Mouse (Mus musculus) liver, embryonic 14.5 days (tissue): Measurements from ENCODE around the gene Lrp5. TPM values are rescaled to one million over a fixed set of nuclear protein-coding genes. Genes with fewer than 3 reads are reported as not detected.

ENCODE experiments used
- ATAC-seq: fragments of 200-750 bp; cut with Nextera tagmentation; 2 replicates; pipeline ENCODE4 v1.8.0; 2017; ENCODE audit warnings: moderate number of reproducible peaks, mild to moderate bottlenecking, moderate library complexity; ENCODE audit not compliant: insufficient read depth
- DNase-seq, 3 experiments: peaks; one replicate each; pipeline ENCODE4 v3.0.0-alpha.2; 2012 to 2013; ENCODE audit warnings: low read depth in 3 of 3, low spot score in 3 of 3
- H3K27ac ChIP-seq: fragments of 300-500 bp; sonication (generic); 2 replicates; pipeline ENCODE4 v1.5.1; 2014; ENCODE audit warnings: moderate library complexity, mild to moderate bottlenecking, control low read depth, inconsistent platforms
- H3K27me3 ChIP-seq: fragments of 300-500 bp; sonication (generic); 2 replicates; pipeline ENCODE4 v1.6.1; 2014; ENCODE audit warnings: mild to moderate bottlenecking, low read length, moderate library complexity; ENCODE audit not compliant: control insufficient read depth, insufficient read depth
- H3K36me3 ChIP-seq: fragments of 300-500 bp; sonication (generic); replicated peaks from 2 replicates; pipeline ENCODE4 v1.6.1; 2014; ENCODE audit warnings: low read depth; ENCODE audit not compliant: control insufficient read depth, insufficient read depth
- H3K4me1 ChIP-seq, 2 experiments: fragments of 200-500 bp in 1 of 2; fragments of 300-500 bp in 1 of 2; sonication (generic) in 1 of 2; replicated peaks; 2 replicates each; pipeline ENCODE4 v1.6.1; 2012 to 2014; ENCODE audit warnings: antibody characterized with exemption in 1 of 2, inconsistent platforms in 1 of 2, low read length in 1 of 2; ENCODE audit not compliant: control insufficient read depth in 2 of 2, insufficient read depth in 2 of 2
- H3K4me2 ChIP-seq: fragments of 300-500 bp; sonication (generic); 2 replicates; pipeline ENCODE4 v1.6.1; 2014; ENCODE audit warnings: low read depth, mild to moderate bottlenecking, control low read depth, moderate library complexity
- H3K4me3 ChIP-seq, 2 experiments: fragments of 200-500 bp in 1 of 2; fragments of 300-500 bp in 1 of 2; sonication (generic) in 1 of 2; 2 replicates each; pipeline ENCODE4 v1.5.1; 2012 to 2014; ENCODE audit warnings: low read depth in 2 of 2, low read length in 2 of 2, mild to moderate bottlenecking in 2 of 2, control low read depth in 1 of 2, inconsistent platforms in 1 of 2, moderate library complexity in 1 of 2; ENCODE audit not compliant: insufficient read depth in 1 of 2
- H3K9ac ChIP-seq: fragments of 300-500 bp; sonication (generic); replicated peaks from 2 replicates; pipeline ENCODE4 v1.6.1; 2014; ENCODE audit warnings: mild to moderate bottlenecking, control low read depth, moderate library complexity
- H3K9me3 ChIP-seq: fragments of 300-500 bp; sonication (generic); 2 replicates; pipeline ENCODE4 v1.6.1; 2016; ENCODE audit warnings: low read length, mixed read lengths; ENCODE audit not compliant: control insufficient read depth
- CTCF ChIP-seq: IDR thresholded peaks from 2 replicates; pipeline ENCODE4 v1.5.1; 2016; ENCODE audit warnings: antibody characterized with exemption, low read depth, control low read depth
- EP300 ChIP-seq: IDR thresholded peaks from 2 replicates; pipeline ENCODE4 v1.6.1; 2016; ENCODE audit warnings: antibody characterized with exemption, low read depth
- WGBS: fragments of 180-500 bp; shearing (Covaris S2); extraction: QIAGEN DNeasy Blood & Tissue Kit; methylation state at CpG from one replicate; pipeline ENCODE4 v1.1.7; 2014; ENCODE audit not compliant: insufficient replicate concordance; 5-methylcytosine and 5-hydroxymethylcytosine counted together
- polyA plus RNA-seq, 2 experiments: library from polyadenylated mRNA; depleted of rRNA in 1 of 2; stranded (reverse) in 1 of 2; unstranded in 1 of 2; fragments of >200 nt; fragmentation: Nextera tagmentation in 1 of 2; extraction: Ambion mirVana in 1 of 2; gene quantifications; 2 replicates each; pipeline versions ENCODE4 v1.2.1 to v1.2.3; 2012 to 2014

Lrp5 gene
- polyA plus RNA-seq, 2 experiments: 2.3 to 6.8 TPM

GRCm38 (mm10) chr19:3577911-3578290, 108.5 kb downstream of the Lrp5 start:
- TF ChIP-seq CTCF (no peak), EP300 (no peak)
- Histone ChIP-seq H3K27ac (no peak overlapping the region), H3K4me1 (peaks cover 16 to 24% of the 10 kb centered on the region in 2 experiments), H3K36me3 (no peaks in the 10 kb centered on the region), H3K4me2 (no peak overlapping the region), H3K4me3 (no peak overlapping the region), H3K9me3 (no peaks in the 10 kb centered on the region), H3K27me3 (no peaks in the 10 kb centered on the region), H3K9ac (no peak overlapping the region)
- ATAC-seq (no peak), DNase-seq (no peak)

DNA sequence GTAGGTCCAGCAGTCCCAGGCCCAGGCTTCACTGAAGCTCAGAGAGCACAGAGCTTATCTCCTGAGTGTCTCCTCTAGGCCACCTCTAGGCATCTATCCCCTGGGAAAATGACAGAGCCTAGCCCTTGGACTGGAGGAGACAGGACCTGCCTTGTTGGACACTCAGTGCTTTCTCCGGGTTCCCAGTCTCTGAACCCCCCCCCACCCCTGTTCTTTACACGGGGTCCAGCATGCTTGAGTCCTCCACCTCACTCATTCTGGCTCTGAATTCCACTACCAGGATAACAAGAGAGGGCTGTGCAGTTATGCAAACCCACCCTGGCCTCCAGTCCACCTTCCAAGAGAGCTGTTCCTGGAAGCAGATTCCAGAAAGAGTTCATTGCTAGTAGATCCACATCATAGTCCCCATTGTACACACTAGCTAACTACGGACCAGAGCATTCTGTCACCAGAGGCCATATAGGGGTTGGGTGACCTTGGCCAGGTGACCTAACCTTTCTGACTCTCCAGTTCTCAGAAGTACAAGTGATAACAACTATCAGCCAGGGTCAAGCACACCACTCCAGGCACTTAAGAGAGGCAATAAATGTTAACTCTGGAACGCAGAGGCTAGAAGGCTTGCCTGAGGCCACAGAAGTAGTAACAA, 109.0 kb downstream of the Lrp5 start:
- 60% methylated on average over 4 of the region's 4 CpGs for WGBS
- Histone ChIP-seq H3K9me3 (no peaks in the 10 kb centered on the region), H3K27me3 (no peaks in the 10 kb centered on the region), H3K36me3 (no peaks in the 10 kb centered on the region), H3K27ac (no peak overlapping the region), H3K4me3 (no peak overlapping the region), H3K9ac (no peak overlapping the region), H3K4me2 (no peak overlapping the region), H3K4me1 (peaks cover 16 to 24% of the 10 kb centered on the region in 2 experiments)
- TF ChIP-seq EP300 (no peak), CTCF (no peak)
- DNase-seq: no peak
- ATAC-seq: no peak

DNA sequence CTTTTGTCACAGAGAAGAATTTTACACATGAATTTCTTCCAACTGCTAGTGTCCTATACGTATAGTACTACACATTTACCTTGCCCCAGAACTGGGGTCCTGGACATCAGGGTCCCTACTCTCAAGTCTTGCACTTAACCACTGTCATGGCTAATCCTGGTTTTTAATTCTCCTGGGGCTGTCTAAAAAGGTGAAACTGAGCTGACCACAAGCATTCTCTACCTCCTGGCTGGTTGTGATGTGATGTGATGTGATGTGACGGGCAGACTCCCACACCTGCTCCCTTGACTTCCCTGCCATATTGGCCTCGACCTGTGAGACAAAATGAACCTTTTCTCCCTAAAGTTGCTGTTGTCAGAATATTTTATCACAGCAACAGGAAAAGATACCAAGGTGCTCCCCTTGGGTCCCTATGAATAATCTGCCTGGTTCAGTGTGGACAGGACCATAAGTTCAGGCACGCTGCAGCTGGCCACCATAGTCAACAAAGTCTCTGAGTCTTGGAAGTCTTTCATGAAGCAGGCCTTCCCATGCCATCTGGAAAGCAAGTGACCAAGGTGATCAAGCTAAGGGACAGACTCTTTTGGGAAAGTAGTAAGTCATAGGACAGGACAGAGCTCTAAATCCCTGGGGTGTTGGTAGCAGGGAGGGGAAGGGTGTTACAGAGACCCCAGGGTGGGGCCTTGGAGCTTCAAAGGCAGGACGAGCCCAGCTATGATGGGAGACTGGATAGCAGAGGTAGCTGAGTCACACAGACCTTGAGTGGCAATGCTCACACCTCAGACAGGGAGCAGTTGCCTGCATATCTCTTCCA, 109.7 kb downstream of the Lrp5 start:
- Histone ChIP-seq H3K9ac (peak overlapping the region; percentile 66), H3K9me3 (no peaks in the 10 kb centered on the region), H3K4me1 (peaks cover 16 to 24% of the 10 kb centered on the region in 2 experiments), H3K27ac (peak overlapping the region; percentile 93), H3K36me3 (no peaks in the 10 kb centered on the region), H3K27me3 (no peaks in the 10 kb centered on the region), H3K4me2 (peak overlapping the region; percentile 73), H3K4me3 (peak overlapping the region; percentile 86 to 88)
- no peak for TF ChIP-seq EP300
- TF ChIP-seq CTCF: no peak
- ATAC-seq (no peak), DNase-seq (no peak)
- WGBS: 62% methylated on average over 5 of the region's 5 CpGs

DNA sequence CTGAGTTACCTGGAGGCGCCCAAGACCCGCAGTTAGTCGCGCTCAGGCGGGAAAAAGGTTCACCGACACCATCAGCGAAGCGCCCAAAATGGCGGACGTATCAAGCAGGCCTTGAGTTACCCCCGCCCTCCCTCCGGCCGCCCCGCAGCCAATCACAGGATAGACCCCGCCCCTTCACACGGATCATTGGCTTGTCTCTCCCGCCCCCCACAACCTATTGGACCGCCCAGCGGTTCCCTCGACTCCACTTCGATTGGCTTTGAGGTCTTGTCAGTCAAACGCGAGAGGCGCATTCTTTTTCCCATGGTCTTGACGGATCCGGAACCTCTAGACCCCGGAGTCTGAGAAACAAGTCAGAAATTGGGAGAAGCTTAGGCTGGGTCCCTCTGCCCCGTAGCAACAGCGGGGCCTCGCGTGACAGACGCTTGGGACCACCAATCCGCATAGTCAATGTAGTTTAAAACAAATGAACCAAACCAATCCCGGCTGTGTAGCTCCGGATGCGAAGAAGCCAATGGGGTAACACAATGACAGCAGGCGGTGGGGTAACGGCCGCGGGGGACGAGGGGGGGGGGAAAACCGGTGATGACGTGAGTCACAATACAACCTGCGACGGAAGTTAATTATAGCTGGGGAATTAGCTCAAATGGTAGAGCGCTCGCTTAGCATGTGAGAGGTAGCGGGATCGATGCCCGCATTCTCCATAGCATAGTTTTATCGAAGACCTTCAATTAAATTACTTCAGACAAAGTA, 110.6 kb downstream of the Lrp5 start, which contains the start of gene Ppp6r3:
Gene Ppp6r3 (minus strand): TSS at position 118 of the 753 bp plus-strand sequence.
- Histone ChIP-seq H3K27ac (peak within 1 kb of the TSS; percentile 93), H3K4me1 (peaks cover 16 to 24% of the 10 kb centered on the region in 2 experiments), H3K9me3 (no peaks in the 10 kb centered on the region), H3K36me3 (no peaks in the 10 kb centered on the region), H3K9ac (peak within 1 kb of the TSS; percentile 90), H3K4me2 (peak within 1 kb of the TSS; percentile 76), H3K27me3 (no peaks in the 10 kb centered on the region), H3K4me3 (peak within 1 kb of the TSS; percentile 86 to 97)
- TF ChIP-seq EP300 (no peak; the same call in 1 of the 2 replicates), CTCF (no peak)
- ATAC-seq (peak; percentile 95), DNase-seq (peak; percentile 98 to 99 (median 98))
- under 1% methylated on average over 51 of the region's 51 CpGs for WGBS
